ENCODE assay signal across 16 mouse cellular contexts in the genomic region with DNA sequence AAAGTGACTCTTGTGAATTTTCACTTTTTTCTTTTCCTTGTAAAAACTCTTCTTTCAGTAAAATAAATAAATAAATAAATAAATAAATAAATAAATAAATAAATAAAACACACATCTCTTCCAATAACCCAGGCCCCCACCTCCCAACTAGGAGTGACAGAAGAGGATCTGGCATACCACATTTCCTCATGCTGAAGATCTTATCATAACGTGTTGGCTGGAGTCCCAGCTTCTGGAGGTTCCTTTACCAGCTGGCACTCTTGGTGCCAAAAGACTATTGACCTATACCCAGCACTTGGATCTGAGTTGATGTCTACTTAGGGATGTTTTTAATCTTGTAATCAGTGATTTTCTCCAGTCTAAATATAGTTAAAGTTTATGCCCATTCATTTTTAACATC.
A peak's percentile ranks its signal among the peaks of the same experiment; 100 is the strongest.
DNase-seq lines count a peak whose midpoint lies in the region; ATAC-seq and TF ChIP-seq lines count a peak whose summit lies in the region.
"Had no signal": no experiment of that assay in that cellular context is flagged by ENCODE, and none has a peak within 500 bp of the region (broad histone marks: within the 10 kb centered on the region; RNA-seq: fewer than 3 reads in every experiment).

No protein-coding gene starts in this region.

- ATAC-seq in forebrain, embryonic 14.5 days = no peak
- ATAC-seq in forebrain, embryonic 12.5 days (ENCODE audit: low FRiP score) = no peak
- ATAC-seq in midbrain, postnatal 0 days (ENCODE audit: low FRiP score) = no peak
- ATAC-seq in midbrain, embryonic 16.5 days = no peak
- ATAC-seq in common myeloid progenitor, adult 5-6 weeks (replicated peaks; ENCODE audit: low read depth, poor library complexity, severe bottlenecking) = peak; percentile 77
- no peak for ATAC-seq in CD4-positive, CD25-positive, alpha-beta regulatory T cell, adult 4 months
- ATAC-seq: intestine, embryonic 15.5 days had no signal

- H3K4me2 ChIP-seq in forebrain, embryonic 14.5 days (ENCODE audit: low read length) = no peak overlapping the region
- H3K4me2 ChIP-seq in forebrain, embryonic 12.5 days = no peak overlapping the region
- no peak overlapping the region for H3K4me2 ChIP-seq in midbrain, postnatal 0 days (ENCODE audit: low read depth, low read length, poor library complexity, severe bottlenecking)
- no peak overlapping the region for H3K4me2 ChIP-seq in midbrain, embryonic 16.5 days (ENCODE audit: low read length)
- H3K4me2 ChIP-seq: embryonic facial prominence, embryonic 12.5 days; hindbrain, embryonic 12.5 days; intestine, embryonic 15.5 days; liver, embryonic 13.5 days; stomach, embryonic 15.5 days had no signal

- H3K4me3 ChIP-seq in forebrain, embryonic 14.5 days (ENCODE audit: low read depth, low read length) = no peak overlapping the region
- H3K4me3 ChIP-seq in forebrain, embryonic 12.5 days (replicated peaks) = no peak overlapping the region
- H3K4me3 ChIP-seq in midbrain, postnatal 0 days (ENCODE audit: low read depth, low read length) = no peak overlapping the region
- H3K4me3 ChIP-seq in midbrain, embryonic 16.5 days (ENCODE audit: low read depth, low read length) = no peak overlapping the region
- no peak overlapping the region for H3K4me3 ChIP-seq in forebrain, embryonic 10.5 days
- H3K4me3 ChIP-seq: embryonic facial prominence, embryonic 12.5 days; hindbrain, embryonic 12.5 days; intestine, embryonic 15.5 days; left cerebral cortex, adult 2 months; liver, embryonic 13.5 days; stomach, embryonic 15.5 days had no signal

- H3K9ac ChIP-seq in forebrain, embryonic 14.5 days (ENCODE audit: low read length) = no peak overlapping the region
- H3K9ac ChIP-seq in forebrain, embryonic 12.5 days = no peak overlapping the region
- H3K9ac ChIP-seq in midbrain, postnatal 0 days (replicated peaks; ENCODE audit: low read length, poor library complexity, severe bottlenecking) = no peak overlapping the region
- no peak overlapping the region for H3K9ac ChIP-seq in midbrain, embryonic 16.5 days (ENCODE audit: low read depth, low read length)
- H3K9ac ChIP-seq: embryonic facial prominence, embryonic 12.5 days; hindbrain, embryonic 12.5 days; intestine, embryonic 15.5 days; liver, embryonic 13.5 days; stomach, embryonic 15.5 days had no signal

- DNase-seq in forebrain, embryonic 14.5 days (ENCODE audit: low spot score) = peak; percentile 64
- peak; percentile 80 for DNase-seq in midbrain, postnatal 0 days (ENCODE audit: low spot score)
- peak; percentile 46 for DNase-seq in lung, postnatal 36 days
- DNase-seq in forebrain, embryonic 10.5 days (ENCODE audit: extremely low spot score, low spot score) = no peak
- DNase-seq: gastrocnemius, postnatal 10 days; liver, embryonic 13.5 days; spleen, adult 18-20 months had no signal

- no peak overlapping the region for H3K27ac ChIP-seq in forebrain, embryonic 14.5 days (ENCODE audit: low read depth, low read length)
- H3K27ac ChIP-seq in forebrain, embryonic 12.5 days = no peak overlapping the region
- H3K27ac ChIP-seq in midbrain, postnatal 0 days (ENCODE audit: low read depth, low read length) = no peak overlapping the region
- no peak overlapping the region for H3K27ac ChIP-seq in midbrain, embryonic 16.5 days (ENCODE audit: low read length)
- H3K27ac ChIP-seq in forebrain, embryonic 10.5 days = no peak overlapping the region
- H3K27ac ChIP-seq: embryonic facial prominence, embryonic 12.5 days; hindbrain, embryonic 12.5 days; intestine, embryonic 15.5 days; left cerebral cortex, adult 2 months; liver, embryonic 13.5 days; stomach, embryonic 15.5 days had no signal

- H3K36me3 ChIP-seq in forebrain, embryonic 14.5 days (ENCODE audit: control insufficient read depth, insufficient read depth, low read length) = no peaks in the 10 kb centered on the region
- no peaks in the 10 kb centered on the region for H3K36me3 ChIP-seq in forebrain, embryonic 12.5 days (replicated peaks)
- H3K36me3 ChIP-seq in midbrain, postnatal 0 days (ENCODE audit: insufficient read depth, low read length) = no peaks in the 10 kb centered on the region
- no peaks in the 10 kb centered on the region for H3K36me3 ChIP-seq in midbrain, embryonic 16.5 days (ENCODE audit: control insufficient read depth, insufficient read depth, low read length)
- H3K36me3 ChIP-seq in forebrain, embryonic 10.5 days (replicated peaks) = no peaks in the 10 kb centered on the region
- H3K36me3 ChIP-seq: embryonic facial prominence, embryonic 12.5 days; hindbrain, embryonic 12.5 days; intestine, embryonic 15.5 days; liver, embryonic 13.5 days; stomach, embryonic 15.5 days had no signal

- H3K9me3 ChIP-seq in forebrain, embryonic 14.5 days (replicated peaks; ENCODE audit: control insufficient read depth, low read length) = no peaks in the 10 kb centered on the region
- no peaks in the 10 kb centered on the region for H3K9me3 ChIP-seq in forebrain, embryonic 12.5 days
- H3K9me3 ChIP-seq in midbrain, postnatal 0 days (ENCODE audit: low read length) = no peaks in the 10 kb centered on the region
- no peaks in the 10 kb centered on the region for H3K9me3 ChIP-seq in midbrain, embryonic 16.5 days (replicated peaks; ENCODE audit: control insufficient read depth, low read length, poor library complexity, severe bottlenecking)
- no peaks in the 10 kb centered on the region for H3K9me3 ChIP-seq in forebrain, embryonic 10.5 days
- H3K9me3 ChIP-seq: embryonic facial prominence, embryonic 12.5 days; hindbrain, embryonic 12.5 days; intestine, embryonic 15.5 days; liver, embryonic 13.5 days; stomach, embryonic 15.5 days had no signal

- no peak for TF ChIP-seq CTCF in midbrain, postnatal 0 days (IDR thresholded peaks at IDR 0.05)

- H3K4me1 ChIP-seq in forebrain, embryonic 14.5 days (ENCODE audit: control insufficient read depth, insufficient read depth, low read length) = no peaks in the 10 kb centered on the region
- no peaks in the 10 kb centered on the region for H3K4me1 ChIP-seq in forebrain, embryonic 12.5 days
- no peaks in the 10 kb centered on the region for H3K4me1 ChIP-seq in midbrain, postnatal 0 days (ENCODE audit: insufficient read depth, low read length)
- H3K4me1 ChIP-seq in midbrain, embryonic 16.5 days (ENCODE audit: control insufficient read depth, insufficient read depth, low read length) = no peaks in the 10 kb centered on the region
- H3K4me1 ChIP-seq in forebrain, embryonic 10.5 days = no peaks in the 10 kb centered on the region
- H3K4me1 ChIP-seq: embryonic facial prominence, embryonic 12.5 days; hindbrain, embryonic 12.5 days; intestine, embryonic 15.5 days; liver, embryonic 13.5 days; stomach, embryonic 15.5 days had no signal

- H3K27me3 ChIP-seq in forebrain, embryonic 14.5 days (replicated peaks; ENCODE audit: control insufficient read depth, insufficient read depth, low read length) = no peaks in the 10 kb centered on the region
- H3K27me3 ChIP-seq in forebrain, embryonic 12.5 days = no peaks in the 10 kb centered on the region
- no peaks in the 10 kb centered on the region for H3K27me3 ChIP-seq in midbrain, postnatal 0 days (ENCODE audit: insufficient read depth, low read length)
- no peaks in the 10 kb centered on the region for H3K27me3 ChIP-seq in midbrain, embryonic 16.5 days (ENCODE audit: control insufficient read depth, insufficient read depth, low read depth, low read length)
- H3K27me3 ChIP-seq in forebrain, embryonic 10.5 days (ENCODE audit: poor library complexity, severe bottlenecking) = no peaks in the 10 kb centered on the region
- H3K27me3 ChIP-seq: embryonic facial prominence, embryonic 12.5 days; hindbrain, embryonic 12.5 days; intestine, embryonic 15.5 days; liver, embryonic 13.5 days; stomach, embryonic 15.5 days had no signal

- 62% methylated on average over 1 of the region's 1 CpGs for WGBS in forebrain, embryonic 14.5 days
- 81% methylated on average over 1 of the region's 1 CpGs for WGBS in forebrain, embryonic 12.5 days
- 78% methylated on average over 1 of the region's 1 CpGs for WGBS in midbrain, postnatal 0 days
- WGBS in midbrain, embryonic 16.5 days = 80% methylated on average over 1 of the region's 1 CpGs
- WGBS in forebrain, embryonic 10.5 days = 79% methylated on average over 1 of the region's 1 CpGs
